Mouse (Mus musculus): ENCODE measurements at regions not wholly inside any gene's neighbourhood (a gene's known extent, or its start where the extent isn't known, plus 50 kb on each side); places are given as distances from the start of the nearest gene placed in this dataset.
"Not testable (repeated sequence)": the region's sequence is repeated elsewhere in the genome, so short reads cannot be mapped to it uniquely, and the experiment has no call there.

GRCm38 (mm10) chr5:40177982-40178748 lies 422.9 kb upstream of the Hs3st1 start:
- no peak for DNase-seq

GRCm38 (mm10) chr5:40136740-40137285 lies 381.5 kb upstream of the Hs3st1 start:
- DNase-seq = no peak

GRCm38 (mm10) chr5:40124337-40124736 lies 369.1 kb upstream of the Hs3st1 start:
- no peak for DNase-seq

GRCm38 (mm10) chr5:40116849-40117248 lies 361.6 kb upstream of the Hs3st1 start:
- no peak for DNase-seq

DNA sequence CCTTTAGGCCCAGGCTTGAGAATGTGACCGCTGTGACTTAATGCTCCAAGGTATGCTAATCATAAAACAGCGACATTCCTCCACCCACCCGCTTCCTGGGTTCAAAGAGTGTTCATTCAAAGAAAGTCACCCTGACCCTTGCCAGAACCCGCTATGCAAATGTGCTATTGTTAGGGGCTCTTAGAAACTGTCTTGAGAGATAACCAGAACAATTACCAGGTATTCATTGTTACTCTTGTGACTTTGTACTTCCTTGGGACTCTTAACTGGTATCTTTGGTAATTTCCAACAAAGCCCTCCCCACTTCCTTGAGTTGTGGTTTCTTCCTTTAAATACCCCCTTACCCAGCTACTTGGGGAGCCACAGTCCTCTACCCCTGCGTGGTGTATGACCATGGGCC lies 334.3 kb upstream of the Hs3st1 start:
- DNase-seq = not testable (repeated sequence)

DNA sequence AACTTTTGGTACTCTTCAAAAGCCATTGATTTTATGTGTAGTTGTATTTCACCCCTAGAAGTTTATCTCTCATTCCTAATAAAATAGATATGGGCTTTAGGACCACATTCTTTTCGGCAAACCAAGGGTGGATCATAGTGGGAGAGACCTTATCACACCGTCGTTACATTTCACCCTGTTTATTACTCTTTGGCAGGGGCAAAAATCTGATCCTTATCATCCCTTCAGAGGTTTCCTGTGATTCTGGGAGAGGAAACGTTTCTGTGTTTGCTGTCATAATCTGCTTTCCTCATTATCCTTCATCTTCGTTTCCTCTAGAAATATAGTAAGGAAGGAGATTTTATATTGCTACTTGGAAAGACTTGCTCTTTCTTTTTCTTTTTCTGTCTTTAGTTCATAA lies 290.0 kb upstream of the Hs3st1 start:
- DNase-seq = no peak

GRCm38 (mm10) chr5:40034452-40034851 lies 279.2 kb upstream of the Hs3st1 start:
- no peak for DNase-seq

DNA sequence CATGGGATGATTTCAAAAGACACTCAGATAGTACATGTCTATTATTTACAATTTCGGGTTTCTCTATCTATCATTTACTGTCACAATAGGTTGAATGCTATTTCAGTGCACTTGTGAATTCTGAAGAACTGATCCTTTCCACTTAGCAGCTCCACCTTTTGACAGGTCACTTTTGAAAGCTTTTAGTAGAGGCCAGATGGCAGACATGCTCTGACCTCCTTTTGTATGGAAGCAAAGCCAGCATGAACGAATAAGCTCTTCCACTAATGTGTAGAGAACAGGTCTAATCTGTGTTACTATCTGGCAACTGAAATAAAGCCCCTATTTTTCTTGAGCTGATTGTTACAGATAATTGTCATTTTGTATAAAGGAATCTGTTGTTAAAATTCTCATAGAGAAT lies 278.4 kb upstream of the Hs3st1 start:
- no peak for DNase-seq

- DNase-seq = no peak
Observed at GRCm38 (mm10) chr5:40030261-40030660, 275.0 kb upstream of the Hs3st1 start.

GRCm38 (mm10) chr5:40015946-40016345 lies 260.7 kb upstream of the Hs3st1 start:
- DNase-seq = no peak

DNA sequence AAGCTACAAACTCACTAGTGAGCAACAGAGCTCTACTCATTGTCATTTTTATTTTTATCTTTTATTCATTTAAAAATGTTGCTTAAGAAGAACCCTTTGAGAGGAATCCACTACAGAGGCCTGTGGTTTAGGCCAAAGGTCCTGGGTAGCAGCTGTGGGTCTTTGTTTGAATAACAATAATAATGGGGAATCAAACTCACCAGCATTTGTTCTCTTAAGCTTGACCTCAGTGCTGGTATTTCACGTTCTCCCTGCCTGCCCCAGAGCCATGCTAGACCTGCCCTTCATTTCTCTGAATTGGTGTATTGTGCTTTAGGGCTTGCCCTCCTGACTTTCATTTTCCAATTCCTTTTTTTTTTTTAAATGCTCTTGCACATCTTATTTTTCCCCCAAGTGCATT lies 232.8 kb upstream of the Hs3st1 start:
- no peak for DNase-seq

DNA sequence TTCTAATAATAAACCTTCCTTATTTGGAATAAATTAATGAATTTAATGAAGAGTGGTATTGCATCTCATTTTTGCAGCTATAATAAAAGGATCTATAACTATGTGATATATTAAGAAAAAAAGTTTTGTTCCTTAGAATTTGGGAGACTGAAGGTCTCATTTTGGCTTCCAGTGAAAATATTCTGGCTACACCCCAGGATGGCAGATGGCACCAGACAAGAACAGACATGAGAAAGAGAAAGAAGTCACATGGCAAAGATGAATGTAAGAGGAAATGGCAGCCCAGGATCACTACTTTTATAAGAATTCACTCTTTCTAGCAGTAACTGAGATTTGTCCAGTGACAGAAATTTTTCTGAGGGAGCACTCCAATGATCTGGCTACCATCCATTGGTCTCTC lies 209.1 kb upstream of the Hs3st1 start:
- no peak for DNase-seq

GRCm38 (mm10) chr5:39960981-39961380 lies 205.7 kb upstream of the Hs3st1 start:
- peak; percentile 6 to 14 for DNase-seq

DNA sequence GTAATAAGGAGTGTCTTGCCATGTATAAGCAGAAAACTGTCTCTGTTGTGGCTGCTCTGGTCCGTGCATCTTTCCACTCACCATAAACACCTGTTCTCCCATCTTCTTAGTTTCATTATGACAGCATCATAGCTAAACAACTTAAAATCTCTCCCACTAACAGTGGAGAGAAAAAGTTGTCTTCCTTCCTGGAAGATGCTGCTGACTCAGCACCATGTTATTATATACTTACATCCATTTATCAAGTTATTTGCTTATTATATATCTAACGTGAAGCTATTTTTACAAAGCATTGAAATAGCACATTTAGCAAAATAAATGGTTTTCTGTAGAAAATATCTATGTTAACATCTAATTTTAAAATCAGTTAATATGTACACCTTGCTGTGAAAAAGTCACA lies 180.3 kb upstream of the Hs3st1 start:
- DNase-seq = no peak

GRCm38 (mm10) chr5:39931890-39932289 lies 176.6 kb upstream of the Hs3st1 start:
- no peak for DNase-seq

DNA sequence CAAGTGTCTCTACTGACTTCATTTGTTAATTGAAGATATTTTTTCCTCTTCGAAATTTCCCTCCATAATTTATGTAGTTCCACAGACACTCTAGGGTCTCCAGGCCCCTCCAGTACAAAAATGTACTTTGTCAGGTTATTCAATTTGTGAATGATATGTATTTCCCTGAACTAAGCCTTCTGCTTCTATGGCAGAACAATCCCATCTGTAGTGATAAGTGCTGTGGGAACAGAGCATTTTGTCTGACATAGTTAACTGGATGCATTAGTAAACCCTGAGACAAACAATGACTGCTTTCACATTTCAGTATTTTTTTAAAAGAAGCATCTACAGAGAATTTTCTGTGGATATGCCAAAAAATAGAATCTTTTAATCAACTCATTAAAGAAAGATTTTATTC lies 154.1 kb upstream of the Hs3st1 start:
- DNase-seq = no peak

GRCm38 (mm10) chr5:39871723-39872085 lies 116.4 kb upstream of the Hs3st1 start:
- no peak for DNase-seq

DNA sequence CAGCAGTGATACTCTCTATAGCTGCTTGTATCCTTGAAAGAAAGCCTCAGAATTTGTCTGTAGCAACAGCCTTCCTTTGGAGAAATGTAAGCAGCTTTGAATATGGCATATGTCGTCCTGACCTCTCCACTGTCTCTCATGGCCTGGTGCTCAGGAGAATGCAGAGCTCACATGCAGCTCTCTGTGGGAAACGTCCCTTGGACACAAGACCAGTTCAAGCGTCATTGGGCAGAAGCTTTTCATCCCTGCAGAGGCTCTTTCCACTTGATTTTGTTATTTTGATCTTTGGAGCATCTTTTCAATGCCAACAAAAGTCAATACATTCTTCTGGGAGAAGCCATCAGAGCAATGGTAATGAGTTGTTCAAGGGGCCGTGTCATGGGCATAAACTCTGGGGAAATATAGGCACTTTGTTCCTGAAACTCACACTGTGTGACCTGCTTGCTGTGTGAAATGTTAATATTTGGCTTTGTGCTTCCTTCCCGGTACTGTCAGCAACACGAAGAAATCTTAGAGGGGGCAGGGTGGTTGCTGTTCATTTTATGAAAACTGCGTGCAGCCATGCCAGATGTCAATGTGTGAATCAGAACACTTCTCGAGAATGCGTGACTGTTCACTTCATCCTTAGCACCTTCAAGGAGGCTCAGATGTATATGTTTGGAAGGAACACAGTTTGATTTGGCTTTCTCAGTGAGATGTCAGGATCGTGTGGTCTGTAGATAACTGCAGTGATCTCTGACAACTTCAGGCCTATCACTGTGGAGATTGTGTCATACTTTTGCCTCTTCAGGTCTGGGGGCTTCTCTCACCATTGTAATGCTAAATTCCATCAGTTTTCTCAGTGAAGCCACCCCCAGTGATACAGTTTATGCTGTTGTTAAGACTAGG lies 115.8 kb upstream of the Hs3st1 start:
- DNase-seq = no peak

- no peak for DNase-seq
Observed at GRCm38 (mm10) chr5:39857192-39857591, 101.9 kb upstream of the Hs3st1 start.

- DNase-seq = no peak
Observed at GRCm38 (mm10) chr5:39856616-39857156, 101.4 kb upstream of the Hs3st1 start.

- DNase-seq = no peak
Observed at GRCm38 (mm10) chr5:39855685-39856615, 100.7 kb upstream of the Hs3st1 start.

GRCm38 (mm10) chr5:39847187-39847586 lies 91.9 kb upstream of the Hs3st1 start:
- no peak for DNase-seq
